Comparison of ENCODE assay signal across 7 mouse cellular contexts in the genomic region with DNA sequence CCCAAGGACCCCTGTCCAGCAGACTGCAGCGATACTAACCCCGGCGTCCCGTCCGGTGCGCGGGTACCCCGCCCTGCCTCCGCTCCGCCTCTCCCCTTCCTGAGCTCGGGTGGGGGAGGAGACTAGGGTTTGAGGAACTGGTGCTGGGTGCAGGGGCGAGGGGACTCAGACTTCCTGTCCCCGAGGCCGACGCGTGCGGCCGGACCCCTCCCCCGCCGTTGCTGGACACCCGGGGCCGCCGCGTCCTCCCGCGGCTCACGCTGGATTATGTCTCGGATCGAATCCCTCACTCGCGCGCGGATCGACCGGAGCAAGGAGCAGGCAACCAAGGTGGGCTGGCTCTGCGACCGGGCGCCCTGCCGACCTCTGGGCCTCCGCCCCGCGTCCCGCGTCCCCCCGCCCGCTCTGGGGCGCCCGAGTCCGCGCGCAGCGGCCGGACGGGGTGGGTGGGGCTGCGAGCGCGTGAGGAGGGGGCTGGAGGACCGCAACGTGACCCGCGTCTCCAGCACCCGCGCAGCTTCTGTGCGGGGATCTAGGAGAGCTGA. TPM values are rescaled to one million over a fixed set of nuclear protein-coding genes. Genes with fewer than 3 reads are reported as not detected.
DNase-seq lines count a peak whose midpoint lies in the region; ATAC-seq and TF ChIP-seq lines count a peak whose summit lies in the region.

No protein-coding gene starts in this region.

- H3K79me2 ChIP-seq in MEL (ENCODE audit: control insufficient read depth, insufficient read depth, low read length, poor library complexity) = peaks cover 59% of the 10 kb centered on the region
- H3K79me2 ChIP-seq in macrophage (ENCODE audit: inconsistent target) = peaks cover 56% of the 10 kb centered on the region

- H3K4me1 ChIP-seq in MEL (ENCODE audit: control insufficient read depth in 1 of 2, insufficient read depth in 2 of 2, low read length in 2 of 2) = peaks cover 31 to 43% of the 10 kb centered on the region in 2 experiments
- H3K4me1 ChIP-seq in embryonic fibroblast, embryonic 13.5 days (ENCODE audit: control insufficient read depth, insufficient read depth, low read length) = peaks cover 11% of the 10 kb centered on the region; the same call in 1 of the 2 replicates
- H3K4me1 ChIP-seq in heart, embryonic 15.5 days (replicated peaks) = peaks cover 74% of the 10 kb centered on the region

- peak in 1 of 2 experiments; percentile 58; a peak in 1 of 4 replicates for TF ChIP-seq EP300 in MEL (IDR thresholded peaks at IDR 0.05; ENCODE audit: low read depth in 1 of 2, low read length in 2 of 2)

- peak; percentile 77 for ATAC-seq in heart, embryonic 15.5 days (replicated peaks; ENCODE audit: insufficient number of reproducible peaks, insufficient read depth, low FRiP score, low read depth)

- peak; percentile 85 to 87 for TF ChIP-seq POLR2A in MEL (IDR thresholded peaks at IDR 0.05; ENCODE audit: control insufficient read depth in 1 of 2, insufficient read depth in 1 of 2, low read depth in 1 of 2, low read length in 2 of 2, poor library complexity in 1 of 2)
- TF ChIP-seq POLR2A in embryonic fibroblast, embryonic 13.5 days (IDR thresholded peaks at IDR 0.05; ENCODE audit: low read depth, low read length) = peak; percentile 72

- TF ChIP-seq RAD21 in MEL (IDR thresholded peaks at IDR 0.05; ENCODE audit: low read depth, low read length) = no peak

- peak overlapping the region; percentile 78 to 87 for H3K4me3 ChIP-seq in MEL (ENCODE audit: control insufficient read depth in 1 of 2, insufficient read depth in 1 of 2, low read depth in 2 of 2, low read length in 2 of 2)
- peak overlapping the region; percentile 72 for H3K4me3 ChIP-seq in embryonic fibroblast, embryonic 13.5 days (ENCODE audit: insufficient read depth, low read length)
- peak overlapping the region; percentile 65 for H3K4me3 ChIP-seq in heart, embryonic 15.5 days
- H3K4me3 ChIP-seq in macrophage (ENCODE audit: inconsistent target) = peak overlapping the region; percentile 84

- under 1% methylated on average over 58 of the region's 64 CpGs for WGBS in heart, embryonic 15.5 days
- WGBS in macrophage (ENCODE audit: missing documents) = 0% methylated on average over 64 of the region's 64 CpGs

- peak; percentile 95 for DNase-seq in MEL (ENCODE audit: low read depth, low spot score)
- peak; percentile 78 to 85 for DNase-seq in adrenal gland, postnatal 36 days
- peak; percentile 90 for DNase-seq in kidney, postnatal 10 days
- DNase-seq in spleen, adult 18-20 months = peak; percentile 81 to 84

- H3K27me3 ChIP-seq in MEL (ENCODE audit: control insufficient read depth in 1 of 2, insufficient read depth in 2 of 2, low read length in 2 of 2) = no peaks in the 10 kb centered on the region
- H3K27me3 ChIP-seq in heart, embryonic 15.5 days = no peaks in the 10 kb centered on the region

- peak overlapping the region; percentile 85 for H3K9ac ChIP-seq in MEL (ENCODE audit: control insufficient read depth, low read depth, low read length, poor library complexity, severe bottlenecking)
- H3K9ac ChIP-seq in heart, embryonic 15.5 days = peak overlapping the region; percentile 76

- H3K4me2 ChIP-seq in heart, embryonic 15.5 days = peak overlapping the region; percentile 88

- H3K9me3 ChIP-seq in MEL (replicated peaks; ENCODE audit: insufficient read depth, low read length) = no peaks in the 10 kb centered on the region
- no peaks in the 10 kb centered on the region for H3K9me3 ChIP-seq in heart, embryonic 15.5 days (replicated peaks)

- TF ChIP-seq CTCF in MEL (IDR thresholded peaks at IDR 0.05 in 2 of 3, conservative IDR thresholded peaks at IDR 0.05 in 1 of 3; ENCODE audit: control insufficient read depth in 1 of 3, insufficient read depth in 1 of 3, low read depth in 2 of 3, low read length in 3 of 3, poor library complexity in 1 of 3, severe bottlenecking in 1 of 3) = no peak
- no peak for TF ChIP-seq CTCF in embryonic fibroblast, embryonic 13.5 days (IDR thresholded peaks at IDR 0.05; ENCODE audit: borderline replicate concordance, insufficient read depth, low read length)

- H3K27ac ChIP-seq in MEL (ENCODE audit: control insufficient read depth, low read depth, low read length) = peak overlapping the region; percentile 97
- peak overlapping the region; percentile 96 for H3K27ac ChIP-seq in embryonic fibroblast, embryonic 13.5 days (ENCODE audit: insufficient read depth, low read length)
- peak overlapping the region; percentile 94 for H3K27ac ChIP-seq in heart, embryonic 15.5 days
- H3K27ac ChIP-seq in macrophage = peak overlapping the region; percentile 89

- H3K36me3 ChIP-seq in MEL (ENCODE audit: control insufficient read depth in 1 of 2, insufficient read depth in 2 of 2, low read length in 2 of 2) (peaks cover 6 to 43% of the 10 kb centered on the region in 2 experiments), macrophage (ENCODE audit: inconsistent target) (peaks cover 9% of the 10 kb centered on the region)
- no peaks in the 10 kb centered on the region for H3K36me3 ChIP-seq in heart, embryonic 15.5 days

TF ChIP-seq in MEL, 35 proteins besides CTCF, POLR2A, EP300 and RAD21 (continues in another document):
- TF ChIP-seq HCFC1 (IDR thresholded peaks at IDR 0.05; ENCODE audit: low read depth, low read length) (peak; percentile 75), ZMIZ1 (IDR thresholded peaks at IDR 0.05; ENCODE audit: low read depth, low read length) (peak; percentile 88), GABPA (IDR thresholded peaks at IDR 0.05; ENCODE audit: low read depth, low read length) (no peak), ELF1 (IDR thresholded peaks at IDR 0.05; ENCODE audit: low read depth, low read length) (peak; percentile 72; the same call in 1 of the 2 replicates), MXI1 (IDR thresholded peaks at IDR 0.05; ENCODE audit: low read depth, low read length) (peak; percentile 82; the same call in 1 of the 2 replicates), NELFE (IDR thresholded peaks at IDR 0.05; ENCODE audit: low read depth, low read length) (peak; percentile 90), UBTF (IDR thresholded peaks at IDR 0.05; ENCODE audit: borderline replicate concordance, insufficient read depth, low read depth, low read length) (peak; percentile 20; the same call in 1 of the 2 replicates), JUND (IDR thresholded peaks at IDR 0.05; ENCODE audit: low read depth, low read length) (no peak), ZC3H11A (IDR thresholded peaks at IDR 0.05; ENCODE audit: low read depth, low read length) (no peak), MAFK (IDR thresholded peaks at IDR 0.05; ENCODE audit: borderline replicate concordance, low read depth, low read length) (no peak), MAZ (IDR thresholded peaks at IDR 0.05; ENCODE audit: low read depth, low read length) (peak; percentile 93), POLR2AphosphoS5 (IDR thresholded peaks at IDR 0.05; ENCODE audit: borderline replicate concordance, low read depth, low read length) (0 out of 2 replicates have a peak, but pooled peaks have one; percentile 23), KAT2A (conservative IDR thresholded peaks at IDR 0.05; ENCODE audit: low read depth, low read length) (no peak), CHD2 (IDR thresholded peaks at IDR 0.05; ENCODE audit: low read length) (no peak), CHD1 (IDR thresholded peaks at IDR 0.05; ENCODE audit: low read depth, low read length) (0 out of 2 replicates have a peak, but pooled peaks have one; percentile 34), SIN3A (IDR thresholded peaks at IDR 0.05; ENCODE audit: low read length) (peak; percentile 86), ZNF384 (IDR thresholded peaks at IDR 0.05; ENCODE audit: low read depth, low read length) (no peak), MYB (IDR thresholded peaks at IDR 0.05; ENCODE audit: low read depth, low read length) (no peak)

RNA-seq across cellular contexts. Expression of gene Arhgef2, which starts 15.3 kb away (rescaled TPM):
- 113 and 131 TPM in 2 replicates for total RNA-seq in MEL (2012; rRNA removed)
- 100 to 1,000 TPM in 1 of 2 experiments, not detected in 1; 183 TPM for polyA plus RNA-seq in MEL (2012; ENCODE audit: insufficient read depth in 1 of 2, insufficient read length in 2 of 2, low read depth in 1 of 2, low replicate concordance in 2 of 2, missing spikeins in 1 of 2)
- total RNA-seq in adrenal gland, postnatal 36 days (2021) = 10 to 100 TPM; 24.6 to 25.3 TPM
- 174 and 210 TPM in 2 replicates for polyA plus RNA-seq in embryonic fibroblast, embryonic 13.5 days (2011; ENCODE audit: insufficient read length, low read depth, missing spikeins)
- polyA plus RNA-seq in heart, embryonic 15.5 days (2015; fragmentation: Nextera tagmentation; extraction: Ambion mirVana) = 72.8 and 82.5 TPM in 2 replicates
- total RNA-seq in macrophage (2018; cell fraction: chromatin; rRNA removed) = 100 to 1,000 TPM; 401 to 771 (median 585) TPM
- total RNA-seq in macrophage (2018; cell fraction: cytosol; rRNA removed) = 100 to 1,000 TPM; 114 to 210 (median 154) TPM
- total RNA-seq in macrophage (2018; cell fraction: nucleus; rRNA removed) = 100 to 1,000 TPM; 216 to 483 (median 324) TPM
- 83.0 to 111 TPM (median 86.2 TPM) in 3 replicates for polyA plus RNA-seq in macrophage (2018)

RNA-seq across cellular contexts. Expression of gene Rxfp4, which starts 31.9 kb away (rescaled TPM):
- 0.08 TPM in 1 of 2 replicates, not detected in the other for total RNA-seq in MEL (2012; rRNA removed)
- polyA plus RNA-seq in MEL (2012; ENCODE audit: insufficient read depth in 1 of 2, insufficient read length in 2 of 2, low read depth in 1 of 2, low replicate concordance in 2 of 2, missing spikeins in 1 of 2) = under 1 TPM in 1 of 2 experiments, not detected in 1; 0.06 TPM
- not detected for total RNA-seq in adrenal gland, postnatal 36 days (2021)
- polyA plus RNA-seq in embryonic fibroblast, embryonic 13.5 days (2011; ENCODE audit: insufficient read length, low read depth, missing spikeins) = not detected in 2 replicates
- polyA plus RNA-seq in heart, embryonic 15.5 days (2015; fragmentation: Nextera tagmentation; extraction: Ambion mirVana) = not detected in 2 replicates
- total RNA-seq in macrophage (2018; cell fraction: chromatin; rRNA removed) = not detected
- total RNA-seq in macrophage (2018; cell fraction: cytosol; rRNA removed) = not detected
- total RNA-seq in macrophage (2018; cell fraction: nucleus; rRNA removed) = not detected
- not detected in 3 replicates for polyA plus RNA-seq in macrophage (2018)

RNA-seq across cellular contexts. Expression of gene Ssr2, which starts 45.4 kb away (rescaled TPM):
- total RNA-seq in MEL (2012; rRNA removed) = 500 and 594 TPM in 2 replicates
- polyA plus RNA-seq in MEL (2012; ENCODE audit: insufficient read depth in 1 of 2, insufficient read length in 2 of 2, low read depth in 1 of 2, low replicate concordance in 2 of 2, missing spikeins in 1 of 2) (100 to 1,000 TPM; 176 to 706 TPM), macrophage (2018) (108 to 122 TPM (median 113 TPM) in 3 replicates)
- total RNA-seq in adrenal gland, postnatal 36 days (2021) = 100 to 1,000 TPM; 207 to 252 TPM
- 218 and 298 TPM in 2 replicates for polyA plus RNA-seq in embryonic fibroblast, embryonic 13.5 days (2011; ENCODE audit: insufficient read length, low read depth, missing spikeins)
- polyA plus RNA-seq in heart, embryonic 15.5 days (2015; fragmentation: Nextera tagmentation; extraction: Ambion mirVana) = 164 and 178 TPM in 2 replicates
- total RNA-seq in macrophage (2018; cell fraction: chromatin; rRNA removed) = 10 to 100 TPM in 24 of 26 experiments, 1 to 10 TPM in 2; 6.9 to 42.1 (median 15.7) TPM
- 100 to 1,000 TPM in 20 of 26 experiments, 10 to 100 TPM in 6; 79.8 to 136 (median 115) TPM for total RNA-seq in macrophage (2018; cell fraction: cytosol; rRNA removed)
- 100 to 1,000 TPM in 1 of 26 experiments, 10 to 100 TPM in 25; 23.5 to 102 (median 68.8) TPM for total RNA-seq in macrophage (2018; cell fraction: nucleus; rRNA removed)

Comparison
In these comparisons a context has a peak if more than half of its experiments do, and no peak if none do; other contexts are left out.
1. Peak in every context shown above with its lines: DNase-seq, ATAC-seq, H3K4me3 ChIP-seq and H3K27ac ChIP-seq.